Mouse (Mus musculus) cerebellum, adult 11 months (tissue): ENCODE data around the gene Inmt.

Source experiments
- DNase-seq: peaks from one replicate; pipeline ENCODE4 v3.0.0; 2022

The Inmt gene

DNA sequence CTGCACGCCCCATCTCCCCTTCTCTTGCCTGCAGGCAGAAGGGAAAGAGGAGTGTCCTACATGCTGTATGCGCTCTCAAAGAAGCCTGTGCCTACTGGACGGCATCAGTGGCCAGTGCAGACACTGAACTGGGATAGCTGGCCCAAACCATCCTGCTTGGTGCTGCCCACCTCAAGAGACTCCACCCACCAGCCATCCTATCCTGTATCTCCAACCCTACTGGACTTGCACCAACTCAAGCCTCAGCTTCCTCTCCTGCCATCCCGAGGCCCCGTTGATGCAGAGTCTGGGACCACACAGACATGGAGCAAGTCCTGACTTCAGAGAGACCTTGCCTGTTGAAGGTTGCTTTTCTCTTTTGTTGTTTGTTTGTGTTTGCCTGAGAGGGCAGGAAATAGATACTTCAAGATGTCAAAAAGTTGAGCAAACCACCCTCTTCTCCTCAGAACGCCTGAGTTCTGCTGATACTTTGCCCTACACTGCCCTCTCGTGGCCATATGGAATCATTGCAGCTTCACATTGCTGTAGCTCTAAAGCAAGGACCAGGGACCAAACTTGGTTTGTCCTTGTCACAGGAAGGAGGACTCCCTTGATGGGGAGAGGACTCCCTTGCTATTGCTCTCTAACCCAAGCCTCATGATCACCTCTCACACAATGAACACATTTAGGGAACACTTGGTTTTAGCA, 7.9 kb downstream of the Inmt start:
- DNase-seq: peak; percentile 56

DNA sequence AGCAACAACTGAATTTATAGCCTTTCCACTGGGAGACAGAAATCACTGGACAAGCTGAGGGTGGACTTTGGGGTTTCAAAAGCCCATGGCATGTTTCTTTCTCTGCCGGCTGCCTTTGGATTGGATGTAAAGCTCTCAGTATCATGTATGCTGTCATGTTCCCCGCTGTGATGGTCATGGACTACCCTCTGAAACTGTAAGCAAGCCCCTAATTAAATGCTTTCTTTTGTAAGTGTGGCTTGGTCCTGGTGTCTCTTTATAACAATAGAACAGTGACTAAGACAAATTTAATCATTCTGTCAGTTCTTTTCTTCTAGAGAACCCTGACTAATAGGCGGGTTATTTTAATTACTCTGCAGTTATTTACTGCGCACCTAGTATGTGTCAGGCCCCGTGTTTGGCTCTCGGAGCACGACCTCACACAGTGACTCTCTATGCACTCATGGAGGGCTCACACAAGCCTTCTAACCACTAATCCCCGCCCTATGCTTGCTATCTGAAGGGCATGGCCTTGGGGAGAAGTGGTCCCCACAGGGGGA, 11.7 kb downstream of the Inmt start:
- DNase-seq: no peak

DNA sequence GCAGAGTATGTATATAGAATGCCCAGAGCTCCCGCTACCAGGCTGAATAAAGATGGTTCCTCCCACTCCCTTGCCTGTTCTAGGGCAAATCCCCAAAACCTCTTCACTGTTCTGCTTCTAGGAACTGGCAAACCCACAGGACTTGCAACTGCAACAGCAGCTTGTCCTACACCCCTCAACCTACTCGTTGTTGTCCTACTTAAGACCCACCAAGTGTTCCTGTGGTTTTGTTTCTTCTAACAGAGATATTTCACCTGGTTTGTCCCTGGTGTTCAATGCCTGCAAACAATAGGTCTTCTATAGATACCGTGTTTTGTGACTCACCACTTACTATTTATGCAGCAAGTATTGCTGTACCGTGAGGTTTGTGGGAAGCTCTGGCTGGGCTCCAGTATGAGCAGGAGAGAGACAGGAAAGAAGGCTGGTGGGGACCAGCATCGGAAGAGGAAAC, 13.5 kb downstream of the Inmt start:
- no peak for DNase-seq

DNA sequence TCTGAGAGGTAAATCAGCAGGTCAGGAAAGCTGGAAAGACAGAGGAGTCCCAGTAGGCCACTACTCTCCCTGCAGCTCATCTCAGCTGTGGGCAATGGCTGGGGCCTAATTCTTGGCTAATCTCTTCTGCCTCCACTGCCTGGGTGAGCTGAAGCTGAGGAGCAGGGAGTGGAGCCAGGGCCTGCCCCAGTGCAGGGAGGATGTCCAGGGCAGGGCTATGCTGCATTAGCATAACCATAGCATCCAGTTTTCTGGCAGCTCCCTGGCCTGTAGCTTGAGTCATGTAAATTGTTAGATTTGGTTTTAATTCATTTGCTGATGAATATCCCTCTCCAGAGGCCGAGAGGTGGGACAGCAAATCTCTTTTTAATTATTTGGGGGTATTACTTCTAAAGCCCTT, 15.6 kb downstream of the Inmt start:
- no peak for DNase-seq

DNA sequence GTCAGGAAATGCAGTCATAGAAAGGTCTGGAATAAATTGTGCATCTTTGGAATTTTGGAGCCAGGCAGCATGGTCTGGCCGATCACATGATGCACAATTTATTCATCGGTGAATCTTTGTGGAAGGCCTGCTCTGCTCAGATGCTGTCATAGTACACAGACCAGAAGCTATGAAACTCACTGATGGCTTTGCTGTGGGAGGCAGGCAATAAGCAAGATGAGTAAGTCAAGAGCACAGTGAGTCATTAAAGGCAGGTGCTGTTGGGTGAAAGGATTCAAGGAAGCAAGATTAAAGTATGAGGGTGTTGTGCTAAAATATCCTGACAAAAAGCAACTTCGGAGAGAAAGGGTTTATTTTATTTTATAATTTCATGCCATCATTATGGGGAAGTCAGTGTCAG, 22.6 kb downstream of the Inmt start:
- no peak for DNase-seq

DNA sequence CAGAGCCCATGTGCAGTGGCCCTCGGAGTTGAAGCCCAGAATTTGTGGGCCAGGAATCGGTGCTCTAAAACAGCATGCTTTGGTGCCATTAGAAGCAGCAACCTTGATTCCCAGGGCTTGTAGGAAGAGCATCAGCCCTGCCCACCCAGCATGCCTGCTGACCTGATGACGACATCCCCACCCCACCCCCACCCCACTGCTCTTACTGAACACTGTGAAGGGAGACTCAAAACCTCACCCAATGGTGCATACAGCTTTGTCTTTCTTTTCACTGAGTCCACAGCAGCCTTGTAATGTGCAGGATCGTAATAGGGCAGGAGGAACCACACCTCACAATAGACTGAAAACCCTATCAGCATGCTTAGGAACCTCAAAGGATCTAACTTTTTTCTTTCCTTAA, 28.7 kb downstream of the Inmt start:
- no peak for DNase-seq

DNA sequence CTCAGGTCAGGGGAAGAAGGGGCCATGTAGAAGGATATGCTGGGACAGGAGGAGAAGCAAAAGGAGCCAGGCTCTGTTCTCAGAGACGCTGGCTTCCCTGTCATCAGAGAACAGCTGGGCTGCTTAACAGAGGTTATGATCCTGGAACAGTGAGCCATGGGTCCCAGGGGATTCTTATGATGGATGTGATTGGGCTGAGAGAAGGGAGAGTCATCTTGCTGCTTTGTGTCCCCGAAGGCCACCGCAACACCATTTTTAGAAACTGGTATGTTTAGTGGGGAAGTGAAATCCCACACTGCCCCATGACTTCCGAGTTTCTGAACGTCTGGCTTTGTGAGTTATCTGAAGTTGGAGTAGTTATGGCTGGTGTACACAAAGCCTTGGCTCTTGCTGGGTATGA, 29.6 kb downstream of the Inmt start:
- no peak for DNase-seq

DNA sequence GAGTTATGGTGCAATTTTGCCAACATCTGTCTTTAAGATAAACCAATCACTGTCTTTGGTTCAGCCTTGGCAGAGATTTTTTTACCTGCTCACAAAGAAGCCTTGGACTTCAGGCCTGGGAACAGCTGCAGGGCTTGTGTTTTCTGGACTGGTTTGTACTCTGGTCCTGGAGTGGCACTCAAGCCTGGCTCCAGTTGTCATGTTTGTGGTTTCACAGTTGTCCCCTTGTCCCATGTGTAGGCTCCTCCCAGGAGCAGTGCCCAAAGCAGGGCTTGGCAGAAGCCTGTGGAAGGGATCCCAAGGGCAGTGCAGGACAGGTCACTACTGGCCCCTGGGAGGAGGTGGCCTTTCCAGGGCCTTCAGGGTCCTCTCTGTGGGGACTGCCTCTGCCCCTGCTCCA, 36.5 kb downstream of the Inmt start:
- no peak for DNase-seq

DNA sequence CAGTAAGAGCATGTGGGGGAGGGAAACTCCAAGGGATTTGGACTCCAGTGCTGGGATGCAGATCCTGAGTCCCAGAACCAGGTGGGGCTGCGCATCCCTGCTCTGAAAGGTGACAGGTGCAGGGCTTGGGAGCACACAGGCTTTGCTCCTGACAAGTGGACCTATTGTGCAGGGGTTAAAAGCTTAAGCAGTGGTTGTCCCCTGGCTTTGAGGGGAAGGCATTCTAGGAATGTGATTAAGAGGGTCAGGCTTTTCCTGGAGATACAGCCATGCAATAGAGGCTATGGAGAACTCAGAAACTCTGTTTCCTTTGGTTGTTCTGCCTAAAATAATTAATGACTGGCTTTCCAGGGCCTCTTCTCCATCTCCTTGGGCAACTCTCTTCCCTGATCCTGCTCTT, 41.4 kb downstream of the Inmt start:
- no peak for DNase-seq

DNA sequence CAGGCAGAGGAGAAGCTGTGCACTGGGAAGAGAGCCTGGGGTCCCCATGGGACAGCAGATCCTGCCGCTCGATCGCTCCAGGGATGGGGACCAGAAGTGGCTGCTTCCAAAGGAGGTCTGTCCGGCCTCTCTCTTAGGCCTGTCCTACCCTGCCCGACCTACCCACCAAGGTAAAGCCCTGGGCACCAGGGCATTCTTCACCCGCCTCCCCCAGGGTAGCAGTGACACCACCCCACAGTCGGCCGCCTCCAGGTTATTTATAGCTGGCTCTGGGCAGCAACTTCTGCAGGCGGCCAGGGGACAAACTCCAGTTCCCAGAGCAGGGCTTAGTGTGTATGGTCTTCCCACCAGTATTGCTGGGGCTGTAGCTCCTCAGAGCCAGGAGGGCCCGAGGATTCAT, 42.0 kb downstream of the Inmt start, which contains the start of gene Crhr2:
Gene Crhr2 (minus strand): TSS at position 223 of the 400 bp plus-strand sequence.
- no peak for DNase-seq

DNA sequence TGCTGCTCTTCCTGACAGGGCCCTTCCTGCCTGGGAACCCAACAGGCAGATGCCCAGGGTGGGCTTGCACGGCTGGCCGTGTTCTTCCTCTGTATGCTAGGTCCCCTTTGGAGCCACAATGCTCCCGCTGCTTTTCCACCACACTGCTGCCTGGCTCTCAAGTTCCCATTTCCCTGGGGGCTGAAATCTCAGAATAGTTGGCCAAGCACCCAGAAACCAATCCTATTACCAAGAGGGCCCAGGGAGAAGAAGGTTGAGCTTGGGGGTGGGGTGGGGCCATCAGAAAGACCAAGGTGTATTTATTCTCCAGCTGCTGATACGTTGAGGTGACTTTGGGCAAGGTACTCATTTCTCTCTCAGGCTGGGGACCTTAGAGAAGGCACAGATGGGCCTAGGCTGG, 43.5 kb downstream of the Inmt start:
- no peak for DNase-seq

DNA sequence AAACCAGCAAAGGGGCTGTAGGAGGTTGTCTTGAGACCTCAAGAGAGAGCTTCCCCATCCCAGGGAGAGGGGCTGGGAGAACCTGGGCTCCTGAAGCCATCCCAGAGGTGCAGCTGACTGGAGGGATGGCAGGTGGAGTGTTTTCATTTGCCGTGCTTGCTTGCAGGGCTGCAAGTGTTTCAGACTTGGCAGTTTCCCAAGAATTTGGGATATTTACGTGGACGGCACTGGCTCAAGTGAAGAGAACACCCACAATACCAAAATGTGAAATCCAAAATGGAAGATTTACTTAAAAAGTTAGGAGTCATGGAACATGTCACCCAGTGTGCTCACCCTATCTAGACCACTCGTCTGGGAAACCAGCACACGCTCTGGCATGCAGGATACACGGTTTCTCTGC, 44.2 kb downstream of the Inmt start:
- DNase-seq: no peak

DNA sequence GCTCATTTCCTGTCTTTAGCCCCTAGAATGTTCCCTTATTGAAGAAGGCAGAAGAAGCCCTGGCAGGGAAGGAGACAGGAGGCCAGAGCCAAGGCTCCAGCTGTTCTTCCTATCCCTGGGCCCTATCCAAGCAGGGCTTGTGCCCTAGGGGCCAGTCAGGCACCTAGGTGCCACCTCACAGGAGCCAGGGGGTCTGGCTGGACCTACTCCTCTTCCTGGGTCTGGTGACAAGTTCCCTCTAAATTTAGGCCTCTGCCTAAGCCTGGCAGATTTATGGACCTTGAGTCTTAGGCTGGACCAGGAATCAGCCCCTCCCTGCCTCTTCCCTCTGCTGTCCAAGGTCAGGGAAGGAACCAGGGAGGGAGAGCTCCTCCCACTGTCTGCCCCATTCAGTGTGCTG, 46.5 kb downstream of the Inmt start:
- DNase-seq: no peak

DNA sequence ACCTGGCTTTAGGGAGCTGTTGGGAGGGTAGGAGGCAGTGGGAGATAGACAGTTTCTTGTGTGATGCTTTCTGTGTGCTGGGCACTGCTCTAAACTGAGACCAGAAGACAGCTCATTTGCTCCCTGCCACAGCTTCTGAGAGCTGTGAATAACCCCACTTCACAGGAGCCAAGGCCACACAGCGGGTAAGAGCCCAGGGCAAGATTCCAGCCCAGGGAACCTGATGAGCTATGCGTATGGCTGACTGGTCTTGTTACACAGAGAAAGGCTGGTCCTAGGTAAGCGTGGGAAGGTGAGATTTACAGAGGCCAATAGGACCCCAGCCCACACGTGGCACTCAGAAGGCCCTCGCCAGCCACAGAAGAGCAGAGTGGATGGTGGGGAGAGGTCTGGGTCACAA, 48.3 kb downstream of the Inmt start:
- no peak for DNase-seq

DNA sequence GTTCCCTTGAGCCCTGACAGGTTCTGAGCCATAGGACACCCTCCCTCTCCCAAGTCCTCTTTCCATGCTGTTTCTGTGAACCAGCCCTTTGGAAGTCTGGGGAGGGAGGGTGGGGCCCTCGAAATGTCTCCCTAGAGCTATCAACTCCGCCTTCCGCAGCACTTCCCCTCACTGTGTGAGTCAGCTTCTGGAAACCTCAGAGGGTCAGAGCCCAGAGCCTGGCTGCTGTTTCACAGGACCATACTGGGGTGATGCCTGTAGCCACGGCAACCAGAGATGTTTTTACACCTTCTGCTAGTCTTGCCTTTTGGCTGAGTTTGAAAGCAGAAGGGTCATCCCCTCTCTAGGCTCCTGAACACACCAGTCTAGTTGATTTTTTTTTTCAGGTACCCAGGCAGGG, 51.8 kb downstream of the Inmt start:
- no peak for DNase-seq
